Mouse (Mus musculus) myocyte (in vitro differentiated cells): ENCODE results near the gene Spocd1. TPM values are rescaled to one million over a fixed set of nuclear protein-coding genes. Genes with fewer than 3 reads are reported as not detected.

ENCODE experiments used
- H3K27me3 ChIP-seq: one replicate; pipeline ENCODE4 v1.6.1; 2011; ENCODE audit not compliant: control insufficient read depth, insufficient read depth, insufficient read length
- H3K36me3 ChIP-seq: one replicate; pipeline ENCODE4 v1.6.1; 2011; ENCODE audit not compliant: control insufficient read depth, insufficient read depth
- H3K4me2 ChIP-seq: one replicate; pipeline ENCODE4 v1.6.1; 2011; ENCODE audit warnings: low read depth, control low read depth
- H3K4me3 ChIP-seq: one replicate; pipeline ENCODE4 v1.5.1; 2011; ENCODE audit warnings: mild to moderate bottlenecking, control low read depth, moderate library complexity
- H3K79me2 ChIP-seq: one replicate; pipeline ENCODE4 v1.6.1; 2011; ENCODE audit not compliant: control insufficient read depth, insufficient read depth
- H3ac ChIP-seq: one replicate; pipeline ENCODE4 v1.6.1; 2011; ENCODE audit not compliant: control insufficient read depth, insufficient read length
- CEBPB ChIP-seq: IDR thresholded peaks from 2 replicates; pipeline ENCODE4 v1.6.1; 2011; ENCODE audit warnings: mild to moderate bottlenecking, moderate library complexity; ENCODE audit not compliant: poor library complexity, insufficient read depth, severe bottlenecking
- E2F4 ChIP-seq: IDR thresholded peaks from one replicate; pipeline ENCODE4 v1.6.1; 2011; ENCODE audit warnings: mild to moderate bottlenecking, control low read depth, moderate library complexity; ENCODE audit not compliant: insufficient read depth
- MAX ChIP-seq: IDR thresholded peaks from one replicate; pipeline ENCODE4 v1.6.1; 2011; ENCODE audit warnings: low read depth, mild to moderate bottlenecking, control low read depth
- MYOD1 ChIP-seq, 3 experiments: IDR thresholded peaks; one replicate each; pipeline ENCODE4 v1.6.1; 2011; ENCODE audit warnings: control low read depth in 2 of 3, low read depth in 2 of 3, mild to moderate bottlenecking in 2 of 3, moderate library complexity in 1 of 3; ENCODE audit not compliant: insufficient read length in 2 of 3, control insufficient read depth in 1 of 3
- MYOG ChIP-seq, 3 experiments: IDR thresholded peaks; one replicate each; pipeline ENCODE4 v1.6.1; 2011; ENCODE audit warnings: control low read depth in 2 of 3, low read depth in 2 of 3, mild to moderate bottlenecking in 2 of 3; ENCODE audit not compliant: insufficient read length in 2 of 3, control insufficient read depth in 1 of 3, insufficient read depth in 1 of 3
- POLR2A ChIP-seq: IDR thresholded peaks from one replicate; pipeline ENCODE4 v1.6.1; 2011; ENCODE audit warnings: low read depth, mild to moderate bottlenecking, control low read depth, moderate library complexity; ENCODE audit not compliant: insufficient read length
- POLR2AphosphoS2 ChIP-seq: IDR thresholded peaks from one replicate; pipeline ENCODE4 v1.6.1; 2011; ENCODE audit warnings: low read depth, control low read depth; ENCODE audit not compliant: insufficient read length
- REST ChIP-seq: IDR thresholded peaks from one replicate; pipeline ENCODE4 v1.6.1; 2011; ENCODE audit warnings: mild to moderate bottlenecking, control low read depth, moderate library complexity; ENCODE audit not compliant: insufficient read depth, insufficient read length
- SRF ChIP-seq: IDR thresholded peaks from one replicate; pipeline ENCODE4 v1.6.1; 2011; ENCODE audit warnings: low read depth; ENCODE audit not compliant: control insufficient read depth, insufficient read length
- TCF12 ChIP-seq: IDR thresholded peaks from one replicate; pipeline ENCODE4 v1.6.1; 2011; ENCODE audit warnings: mild to moderate bottlenecking, control low read depth; ENCODE audit not compliant: poor library complexity, insufficient read depth, severe bottlenecking
- TCF3 ChIP-seq: IDR thresholded peaks from one replicate; pipeline ENCODE4 v1.6.1; 2011; ENCODE audit warnings: low read depth, control low read depth; ENCODE audit not compliant: insufficient read length
- USF1 ChIP-seq: IDR thresholded peaks from one replicate; pipeline ENCODE4 v1.6.1; 2011; ENCODE audit warnings: low read depth, mild to moderate bottlenecking, control low read depth, moderate library complexity
- polyA plus RNA-seq: library from polyadenylated mRNA; unstranded; fragments of >200 nt; fragmentation: generic; extraction: Trizol; gene quantifications from one replicate; pipeline ENCODE4 v1.2.1, GENCODE M21; 2012; ENCODE audit warnings: missing spikeins

The Spocd1 gene
- polyA plus RNA-seq, 1 experiment: not detected

GRCm38 (mm10) chr4:129916159-129916558 is 12.9 kb upstream of the Spocd1 start:
- H3K79me2 ChIP-seq: no peaks in the 10 kb centered on the region
- TF ChIP-seq TCF3 (no peak), TCF12 (no peak), MYOD1 (IDR thresholded peaks at IDR 0.05; ENCODE audit: control insufficient read depth in 1 of 3, insufficient read length in 2 of 3, low read depth in 2 of 3) (no peak), E2F4 (no peak), SRF (no peak), CEBPB (no peak), MYOG (IDR thresholded peaks at IDR 0.05; ENCODE audit: control insufficient read depth in 1 of 3, insufficient read depth in 1 of 3, insufficient read length in 2 of 3, low read depth in 2 of 3) (no peak)
- no peak overlapping the region for H3K4me2 ChIP-seq
- no peak overlapping the region for H3ac ChIP-seq
- H3K27me3 ChIP-seq: no peaks in the 10 kb centered on the region
- no peak overlapping the region for H3K4me3 ChIP-seq
- no peaks in the 10 kb centered on the region for H3K36me3 ChIP-seq

GRCm38 (mm10) chr4:129917016-129917603 is 11.9 kb upstream of the Spocd1 start:
- Histone ChIP-seq H3K4me2 (peak overlapping the region; percentile 31), H3ac (no peak overlapping the region), H3K27me3 (no peaks in the 10 kb centered on the region), H3K4me3 (no peak overlapping the region), H3K36me3 (no peaks in the 10 kb centered on the region), H3K79me2 (no peaks in the 10 kb centered on the region)
- TF ChIP-seq TCF12: no peak
- no peak for TF ChIP-seq TCF3
- TF ChIP-seq POLR2A: no peak
- no peak for TF ChIP-seq MYOD1 (IDR thresholded peaks at IDR 0.05; ENCODE audit: control insufficient read depth in 1 of 3, insufficient read length in 2 of 3, low read depth in 2 of 3)
- no peak for TF ChIP-seq REST
- no peak for TF ChIP-seq CEBPB
- no peak for TF ChIP-seq SRF
- TF ChIP-seq MAX: no peak
- TF ChIP-seq E2F4: no peak
- TF ChIP-seq MYOG (IDR thresholded peaks at IDR 0.05; ENCODE audit: control insufficient read depth in 1 of 3, insufficient read depth in 1 of 3, insufficient read length in 2 of 3, low read depth in 2 of 3): no peak
- TF ChIP-seq POLR2AphosphoS2: no peak
- no peak for TF ChIP-seq USF1

- no peaks in the 10 kb centered on the region for H3K27me3 ChIP-seq
- no peaks in the 10 kb centered on the region for H3K79me2 ChIP-seq
- no peaks in the 10 kb centered on the region for H3K36me3 ChIP-seq
- no peak overlapping the region for H3K4me2 ChIP-seq
- H3ac ChIP-seq: no peak overlapping the region
- no peak for TF ChIP-seq MAX
- H3K4me3 ChIP-seq: no peak overlapping the region
These were observed 10.6 kb upstream of the Spocd1 start for GRCm38 (mm10) chr4:129918464-129918863.

GRCm38 (mm10) chr4:129918901-129919300 is 10.1 kb upstream of the Spocd1 start:
- Histone ChIP-seq H3ac (no peak overlapping the region), H3K4me3 (no peak overlapping the region), H3K27me3 (no peaks in the 10 kb centered on the region), H3K4me2 (no peak overlapping the region), H3K79me2 (no peaks in the 10 kb centered on the region), H3K36me3 (no peaks in the 10 kb centered on the region)
- TF ChIP-seq MAX (no peak), POLR2AphosphoS2 (no peak)

GRCm38 (mm10) chr4:129920542-129921313 is 8.3 kb upstream of the Spocd1 start:
- TF ChIP-seq POLR2AphosphoS2 (no peak), MYOG (IDR thresholded peaks at IDR 0.05; ENCODE audit: control insufficient read depth in 1 of 3, insufficient read depth in 1 of 3, insufficient read length in 2 of 3, low read depth in 2 of 3) (no peak), MAX (no peak), TCF12 (no peak), REST (no peak), SRF (no peak), TCF3 (no peak), CEBPB (no peak), E2F4 (no peak), MYOD1 (IDR thresholded peaks at IDR 0.05; ENCODE audit: control insufficient read depth in 1 of 3, insufficient read length in 2 of 3, low read depth in 2 of 3) (no peak), POLR2A (no peak), USF1 (no peak)
- H3K4me2 ChIP-seq: no peak overlapping the region
- no peak overlapping the region for H3K4me3 ChIP-seq
- no peaks in the 10 kb centered on the region for H3K27me3 ChIP-seq
- no peaks in the 10 kb centered on the region for H3K36me3 ChIP-seq
- H3K79me2 ChIP-seq: no peaks in the 10 kb centered on the region
- H3ac ChIP-seq: no peak overlapping the region
